Mouse (Mus musculus) layer of hippocampus, adult 9-11 months (tissue): Measurements from ENCODE around the gene Ifnk.

Source experiments
- DNase-seq: peaks from one replicate; pipeline ENCODE4 v3.0.0; 2022

Gene Ifnk

GRCm38 (mm10) chr4:35201700-35202099 lies 49.8 kb downstream of the Ifnk start:
- DNase-seq, result no peak
